In the genomic region with DNA sequence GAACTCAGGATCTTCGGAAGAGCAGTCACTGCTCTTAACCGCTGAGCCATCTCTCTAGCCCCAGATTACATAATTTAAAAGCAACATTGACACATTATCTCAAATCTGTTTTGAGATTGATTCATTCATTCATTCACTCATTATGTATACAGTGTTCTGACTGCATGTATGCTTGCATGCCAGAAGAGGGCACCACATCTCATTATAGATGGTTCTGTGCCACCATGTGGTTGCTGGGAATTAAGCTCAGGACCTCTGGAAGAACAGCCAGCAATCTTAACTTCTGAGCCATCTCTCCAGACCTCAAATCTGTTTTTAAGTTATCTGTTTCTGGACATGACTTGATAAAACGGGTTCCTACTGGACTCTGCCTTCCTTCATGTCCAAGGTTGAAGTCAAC, we compare ENCODE assay signal across 15 mouse cellular contexts. TPM values are rescaled to one million over a fixed set of nuclear protein-coding genes. Genes with fewer than 3 reads are reported as not detected.
DNase-seq lines count a peak whose midpoint lies in the region; ATAC-seq and TF ChIP-seq lines count a peak whose summit lies in the region.
"Had no signal": no experiment of that assay in that cellular context is flagged by ENCODE, and none has a peak within 500 bp of the region (broad histone marks: within the 10 kb centered on the region; RNA-seq: fewer than 3 reads in every experiment).

No protein-coding gene starts in this region.

- 0 out of 2 replicates have a peak, but pooled peaks cover 5% of the 10 kb centered on the region for H3K4me1 ChIP-seq in intestine, postnatal 0 days (replicated peaks; ENCODE audit: control insufficient read depth, insufficient read depth, low read length)
- H3K4me1 ChIP-seq in intestine, embryonic 16.5 days (ENCODE audit: control insufficient read depth, insufficient read depth, low read length) = peaks cover 12% of the 10 kb centered on the region; the same call in 1 of the 2 replicates
- peaks cover 68% of the 10 kb centered on the region for H3K4me1 ChIP-seq in E14TG2a.4 (replicated peaks; ENCODE audit: low read depth, low read length)
- peaks cover 36% of the 10 kb centered on the region for H3K4me1 ChIP-seq in midbrain, embryonic 13.5 days (replicated peaks)

- 93% methylated on average over 3 of the region's 3 CpGs for WGBS in intestine, postnatal 0 days
- 96% methylated on average over 3 of the region's 3 CpGs for WGBS in intestine, embryonic 16.5 days
- WGBS in midbrain, embryonic 13.5 days = over 99% methylated on average over 3 of the region's 3 CpGs

- no peak overlapping the region for H3K4me3 ChIP-seq in intestine, postnatal 0 days (ENCODE audit: low read depth, low read length)
- no peak overlapping the region for H3K4me3 ChIP-seq in intestine, embryonic 16.5 days (ENCODE audit: low read length)
- peak overlapping the region; percentile 95; the same call in 1 of the 2 replicates for H3K4me3 ChIP-seq in E14TG2a.4 (replicated peaks; ENCODE audit: low read length)
- 0 out of 2 replicates have a peak overlapping the region, but pooled peaks have one; percentile 99 for H3K4me3 ChIP-seq in midbrain, embryonic 13.5 days (replicated peaks)
- H3K4me3 ChIP-seq: erythroblast, embryonic 14.5 days had no signal

- H3K27ac ChIP-seq in intestine, postnatal 0 days (ENCODE audit: low read depth, low read length) = no peak overlapping the region
- H3K27ac ChIP-seq in intestine, embryonic 16.5 days (ENCODE audit: low read length) = no peak overlapping the region
- no peak overlapping the region for H3K27ac ChIP-seq in midbrain, embryonic 13.5 days
- H3K27ac ChIP-seq: liver, embryonic 12.5 days had no signal

- H3K27me3 ChIP-seq in intestine, postnatal 0 days (replicated peaks; ENCODE audit: control insufficient read depth, insufficient read depth, low read length) = no peaks in the 10 kb centered on the region
- no peaks in the 10 kb centered on the region for H3K27me3 ChIP-seq in intestine, embryonic 16.5 days (replicated peaks; ENCODE audit: control insufficient read depth, insufficient read depth, low read length)
- no peaks in the 10 kb centered on the region for H3K27me3 ChIP-seq in E14TG2a.4 (ENCODE audit: insufficient read depth, low read length)
- H3K27me3 ChIP-seq in midbrain, embryonic 13.5 days = no peaks in the 10 kb centered on the region
- H3K27me3 ChIP-seq: liver, embryonic 12.5 days had no signal

- intact Hi-C loops in left cerebral cortex, postnatal 36 days (cut with DNase I) = loop anchor here (5.0 kb wide), 2 partner anchors 143 to 548 kb away; a partner anchor contains a TSS

- H3K4me2 ChIP-seq in intestine, postnatal 0 days (replicated peaks; ENCODE audit: low read depth) = no peak overlapping the region
- no peak overlapping the region for H3K4me2 ChIP-seq in intestine, embryonic 16.5 days (ENCODE audit: low read depth, low read length)
- H3K4me2 ChIP-seq in midbrain, embryonic 13.5 days (replicated peaks) = peak overlapping the region; percentile 77

- no peak overlapping the region for H3K9ac ChIP-seq in intestine, postnatal 0 days (ENCODE audit: low read depth, low read length)
- no peak overlapping the region for H3K9ac ChIP-seq in intestine, embryonic 16.5 days (ENCODE audit: low read depth, low read length)
- no peak overlapping the region for H3K9ac ChIP-seq in midbrain, embryonic 13.5 days (replicated peaks)

- ATAC-seq in intestine, postnatal 0 days = no peak
- ATAC-seq in intestine, embryonic 16.5 days = no peak
- no peak for ATAC-seq in midbrain, embryonic 13.5 days
- ATAC-seq: liver, embryonic 12.5 days had no signal

- no peaks in the 10 kb centered on the region for H3K36me3 ChIP-seq in intestine, postnatal 0 days (ENCODE audit: control insufficient read depth, insufficient read depth)
- no peaks in the 10 kb centered on the region for H3K36me3 ChIP-seq in intestine, embryonic 16.5 days (ENCODE audit: control insufficient read depth, insufficient read depth, low read length)
- H3K36me3 ChIP-seq in E14TG2a.4 (ENCODE audit: insufficient read depth, low read length) = peaks cover 4% of the 10 kb centered on the region; the same call in 1 of the 2 replicates
- H3K36me3 ChIP-seq in midbrain, embryonic 13.5 days = no peaks in the 10 kb centered on the region
- H3K36me3 ChIP-seq: liver, embryonic 12.5 days had no signal

- no peaks in the 10 kb centered on the region for H3K9me3 ChIP-seq in intestine, postnatal 0 days (ENCODE audit: control insufficient read depth)
- no peaks in the 10 kb centered on the region for H3K9me3 ChIP-seq in intestine, embryonic 16.5 days (ENCODE audit: control insufficient read depth, low read length)
- H3K9me3 ChIP-seq in E14TG2a.4 (ENCODE audit: low read length) = no peaks in the 10 kb centered on the region
- no peaks in the 10 kb centered on the region for H3K9me3 ChIP-seq in midbrain, embryonic 13.5 days
- H3K9me3 ChIP-seq: liver, embryonic 12.5 days had no signal

- peak; percentile 48 for TF ChIP-seq CTCF in intestine, postnatal 0 days (IDR thresholded peaks at IDR 0.05; ENCODE audit: low read depth)
- TF ChIP-seq CTCF in E14TG2a.4 (conservative IDR thresholded peaks at IDR 0.05; ENCODE audit: low read length) = peak; percentile 29

- peak; percentile 26 for DNase-seq in WW6 (ENCODE audit: low read depth, low spot score)
- no peak for DNase-seq in urinary bladder, postnatal 10 days (ENCODE audit: low spot score)
- no peak for DNase-seq in left cerebral cortex, postnatal 36 days (ENCODE audit: low spot score in 2 of 2)
- DNase-seq in spleen, postnatal 4 days (ENCODE audit: low spot score in 2 of 2) = no peak
- DNase-seq: kidney, adult 18-20 months; thymus, postnatal 14 days had no signal

RNA-seq across cellular contexts. Expression of a gene that starts 2.7 kb away (rescaled TPM):
- polyA plus RNA-seq in intestine, postnatal 0 days (2015; fragmentation: Nextera tagmentation; extraction: Ambion mirVana) = 16.4 and 16.5 TPM in 2 replicates
- polyA plus RNA-seq in intestine, embryonic 16.5 days (2015; fragmentation: Nextera tagmentation; extraction: Ambion mirVana) = 14.0 and 14.3 TPM in 2 replicates
- polyA plus RNA-seq in midbrain, embryonic 13.5 days (2015; fragmentation: Nextera tagmentation; extraction: Ambion mirVana) = 81.0 and 94.8 TPM in 2 replicates
- total RNA-seq in left cerebral cortex, postnatal 36 days (2021) = 10 to 100 TPM; 95.6 to 96.1 TPM

RNA-seq across cellular contexts. Expression of a gene that starts 10.4 kb away (rescaled TPM):
- polyA plus RNA-seq in intestine, postnatal 0 days (2015; fragmentation: Nextera tagmentation; extraction: Ambion mirVana) = not detected in 2 replicates
- not detected in 2 replicates for polyA plus RNA-seq in intestine, embryonic 16.5 days (2015; fragmentation: Nextera tagmentation; extraction: Ambion mirVana)
- not detected in 2 replicates for polyA plus RNA-seq in midbrain, embryonic 13.5 days (2015; fragmentation: Nextera tagmentation; extraction: Ambion mirVana)
- total RNA-seq in left cerebral cortex, postnatal 36 days (2021) = not detected
- total RNA-seq: common myeloid progenitor, adult 5-6 weeks; layer of hippocampus, postnatal 14 days; megakaryocyte, adult 5-6 weeks had no signal
- polyA plus RNA-seq: erythroblast, embryonic 14.5 days; liver, embryonic 12.5 days had no signal

RNA-seq across cellular contexts. Expression of a gene that starts 22.6 kb away (rescaled TPM):
- polyA plus RNA-seq in intestine, postnatal 0 days (2015; fragmentation: Nextera tagmentation; extraction: Ambion mirVana) = not detected in 2 replicates
- polyA plus RNA-seq in intestine, embryonic 16.5 days (2015; fragmentation: Nextera tagmentation; extraction: Ambion mirVana) = not detected in 2 replicates
- 0.09 TPM in 1 of 2 replicates, not detected in the other for polyA plus RNA-seq in midbrain, embryonic 13.5 days (2015; fragmentation: Nextera tagmentation; extraction: Ambion mirVana)
- under 1 TPM in 1 of 2 experiments, not detected in 1; 0.15 TPM for total RNA-seq in left cerebral cortex, postnatal 36 days (2021)
- total RNA-seq: common myeloid progenitor, adult 5-6 weeks; megakaryocyte, adult 5-6 weeks had no signal
- polyA plus RNA-seq: liver, embryonic 12.5 days had no signal

Comparison
In these comparisons a context has a peak if more than half of its experiments do, and no peak if none do; other contexts are left out.
1. H3K4me3 ChIP-seq: peak in E14TG2a.4 (single experiment) and midbrain, embryonic 13.5 days (single experiment); none in intestine, postnatal 0 days (single experiment) and intestine, embryonic 16.5 days (single experiment).